Mouse (Mus musculus): ENCODE results near the gene Rabl3.

The Rabl3 gene

DNA sequence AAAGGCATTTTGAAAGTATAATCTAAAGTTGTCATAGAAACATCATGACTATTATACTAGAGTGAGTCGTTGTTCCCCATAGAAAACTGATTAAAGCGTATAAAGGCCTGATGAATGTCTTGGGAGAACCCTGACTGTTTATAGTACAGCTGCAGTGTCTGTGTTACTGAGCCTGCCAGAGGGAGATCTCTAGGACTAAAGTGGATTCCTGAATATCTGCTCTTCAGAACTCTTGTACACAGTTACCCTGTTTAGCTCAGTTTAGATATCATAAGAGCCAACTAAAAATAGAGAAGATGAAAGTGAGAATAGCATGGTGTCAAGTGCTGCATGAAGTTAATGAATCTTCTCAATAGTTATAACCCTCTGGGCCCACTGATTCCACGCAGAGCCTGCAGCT lies 10.6 kb downstream of the Rabl3 start:
- DNase-seq = no peak

- no peak for DNase-seq
Measured at GRCm38 (mm10) chr16:37550981-37551380, 11.3 kb downstream of the Rabl3 start.

GRCm38 (mm10) chr16:37552824-37553223 lies 13.1 kb downstream of the Rabl3 start:
- no peak for DNase-seq

DNA sequence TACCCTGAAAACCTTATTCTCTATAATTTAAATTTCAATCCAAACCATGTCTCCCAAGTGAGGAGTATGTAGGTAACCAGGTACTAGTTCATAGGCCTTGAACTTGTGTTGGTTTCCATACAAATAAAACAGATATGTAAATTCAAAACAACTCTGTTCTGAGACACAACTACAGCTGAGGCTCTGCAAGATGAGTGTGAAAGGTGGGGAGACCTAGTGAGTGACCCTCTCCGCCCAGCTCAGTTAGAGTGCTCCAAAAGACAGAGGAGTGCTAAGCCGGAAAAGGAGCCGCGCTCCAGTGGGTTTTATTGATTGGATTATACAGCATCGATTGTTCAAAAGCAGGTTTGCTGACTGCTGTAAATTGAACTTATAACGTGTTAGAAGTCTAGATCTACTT lies 22.7 kb downstream of the Rabl3 start:
- DNase-seq = no peak

DNA sequence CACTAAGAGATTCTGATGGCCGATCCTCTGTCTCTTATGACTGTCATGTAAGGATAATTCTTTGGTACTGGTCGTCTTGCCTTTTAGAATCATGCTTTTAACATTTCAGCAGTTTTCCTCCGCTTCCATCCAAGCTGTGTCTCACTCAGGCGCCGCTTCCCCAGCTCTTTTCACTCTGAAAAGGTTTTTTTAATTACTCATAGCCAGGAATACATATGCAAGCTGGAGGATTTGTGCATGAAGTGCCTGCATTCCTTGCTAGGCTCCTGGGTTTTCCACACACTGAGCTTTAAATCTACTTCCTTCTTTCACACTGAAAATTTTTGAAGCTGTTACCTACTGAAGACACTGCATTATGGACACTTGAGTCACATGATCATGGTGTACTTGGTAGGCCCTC lies 23.3 kb downstream of the Rabl3 start:
- no peak for DNase-seq

- DNase-seq = no peak
Measured at GRCm38 (mm10) chr16:37565117-37565516, 25.4 kb downstream of the Rabl3 start.

- DNase-seq = no peak
Measured at GRCm38 (mm10) chr16:37566107-37566506, 26.4 kb downstream of the Rabl3 start.

DNA sequence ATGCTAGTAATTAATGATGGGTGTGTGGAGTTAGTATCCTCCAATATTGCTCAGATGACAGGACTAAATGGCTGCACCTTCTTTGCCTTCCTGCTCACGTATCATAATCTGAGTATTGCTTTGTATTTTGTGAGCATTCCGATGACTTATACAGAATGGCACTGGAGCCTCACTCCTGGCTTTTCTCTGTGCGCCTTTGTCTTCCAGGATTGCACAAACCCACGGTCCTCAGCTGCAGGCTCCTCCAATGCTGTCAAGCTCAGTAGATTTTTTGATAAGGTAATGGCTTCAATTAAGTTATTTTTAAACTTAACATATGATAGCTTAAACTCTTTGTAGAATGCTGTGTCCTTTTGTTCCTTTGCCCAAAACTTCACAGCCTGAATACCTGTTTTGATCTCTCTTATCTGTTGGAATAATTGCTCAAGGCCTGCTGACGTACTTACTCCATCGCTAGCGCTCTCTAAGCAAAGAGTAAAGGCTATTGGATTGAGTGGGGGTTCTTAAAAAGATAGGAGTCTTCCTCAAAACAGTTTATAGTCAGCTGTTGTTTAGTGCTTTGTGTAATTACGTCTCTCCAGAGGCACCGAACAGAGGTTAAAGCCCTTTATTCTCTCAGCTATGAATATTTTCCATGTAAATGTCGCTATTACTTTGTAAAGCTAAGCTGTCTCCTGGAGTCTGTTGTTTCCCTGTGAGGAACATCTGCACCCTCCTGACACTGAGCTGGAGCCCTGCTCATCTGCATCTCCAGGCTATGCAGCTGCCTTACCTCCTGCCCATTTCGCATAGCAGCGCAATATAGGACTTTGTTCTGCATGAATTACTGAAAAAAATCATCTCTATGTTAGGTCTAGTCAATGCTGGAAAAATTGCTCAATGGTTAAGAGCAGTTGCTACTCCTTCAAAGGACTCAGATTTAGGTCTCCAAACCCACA lies 27.7 kb downstream of the Rabl3 start:
- no peak for DNase-seq

GRCm38 (mm10) chr16:37571554-37571953 lies 31.9 kb downstream of the Rabl3 start:
- no peak for DNase-seq

DNA sequence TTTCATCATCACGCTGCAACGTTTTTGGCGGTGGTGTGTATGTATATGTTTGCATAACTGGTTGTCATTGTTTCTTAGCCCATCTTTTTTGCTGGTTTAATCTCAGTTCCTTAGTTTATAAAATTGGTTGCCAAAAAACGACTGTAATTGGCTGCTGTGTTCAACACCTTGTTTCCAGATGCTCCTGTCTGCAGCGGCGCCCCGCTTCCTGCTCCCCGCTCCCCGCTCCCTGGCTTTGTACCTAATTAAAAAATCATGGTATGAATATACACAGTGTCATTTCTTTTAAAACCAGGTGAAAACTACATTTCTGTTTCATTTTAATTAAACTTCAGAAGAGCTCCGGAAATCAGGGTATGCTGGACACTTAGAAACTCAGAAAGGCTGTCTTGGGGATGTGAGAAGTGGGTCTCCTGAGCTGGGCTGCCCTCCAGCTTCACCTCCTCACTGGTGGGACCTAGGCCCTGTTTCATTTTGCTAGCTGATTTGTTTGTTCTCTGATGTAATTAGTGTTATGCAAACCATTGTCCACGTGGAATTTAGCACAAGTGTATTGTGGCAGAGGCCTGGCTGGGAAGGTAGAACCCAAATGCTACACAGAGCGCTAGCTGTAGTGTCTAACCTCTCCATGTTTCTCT lies 32.6 kb downstream of the Rabl3 start:
- DNase-seq = no peak

DNA sequence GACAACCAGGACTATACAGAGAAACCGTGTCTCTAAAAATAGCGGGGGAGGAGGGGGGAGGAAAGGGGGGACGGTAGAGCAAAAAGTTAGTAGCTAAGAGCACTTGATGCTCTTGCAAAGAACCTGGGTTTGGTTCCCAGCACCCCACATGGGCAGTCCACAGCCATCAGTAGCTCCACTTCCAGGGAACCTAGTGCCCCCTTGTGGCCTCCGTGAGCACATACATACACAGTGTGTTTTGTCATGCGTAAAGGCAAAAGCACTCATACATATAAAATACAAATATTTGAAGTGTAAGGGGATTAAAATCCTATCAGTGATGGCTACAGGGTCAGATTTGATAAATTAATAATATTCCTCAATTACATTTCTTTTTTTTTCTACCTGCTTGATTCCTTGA lies 33.4 kb downstream of the Rabl3 start:
- DNase-seq = no peak

DNA sequence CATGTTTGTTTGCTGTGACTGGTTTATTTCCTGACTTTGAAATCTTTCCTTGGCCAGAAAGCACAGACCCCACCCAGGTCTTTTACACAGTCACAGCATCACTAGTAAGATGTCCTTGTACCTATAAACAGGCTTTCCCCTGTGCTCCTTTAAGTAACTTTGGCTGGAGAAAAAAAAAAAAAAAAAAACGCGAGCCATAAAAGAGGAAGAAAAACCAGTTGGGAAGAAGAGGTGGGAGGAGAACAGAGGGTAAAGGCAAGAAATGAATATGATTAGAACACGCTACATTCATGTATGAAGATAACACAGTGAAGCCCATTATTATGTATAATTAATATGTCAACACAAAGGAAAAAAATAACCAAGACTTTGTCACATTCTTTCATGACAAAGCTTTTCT lies 35.6 kb downstream of the Rabl3 start:
- no peak for DNase-seq

DNA sequence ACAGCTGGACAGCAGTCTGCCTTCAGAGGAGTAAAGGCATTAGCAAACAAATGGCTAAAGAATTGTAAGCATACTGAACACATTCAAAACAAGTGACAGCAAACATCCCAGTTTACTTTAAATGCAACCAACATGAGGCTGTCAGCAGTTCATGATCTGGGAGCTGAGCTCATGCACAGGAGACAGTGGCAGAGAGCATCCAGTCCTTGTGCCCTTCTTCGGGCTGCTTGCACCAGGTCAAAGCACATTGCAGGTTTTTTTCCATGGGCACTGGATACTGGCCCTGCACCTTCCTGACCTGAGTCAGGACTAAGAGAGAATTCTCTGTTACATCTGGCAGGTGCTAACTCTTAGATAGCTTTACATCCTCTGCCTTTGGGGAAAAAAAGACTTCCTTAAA lies 39.9 kb downstream of the Rabl3 start:
- no peak for DNase-seq

GRCm38 (mm10) chr16:37579994-37580393 lies 40.3 kb downstream of the Rabl3 start, which contains the start of gene Hgd:
Gene Hgd (plus strand): TSS chr16:37580153.
- DNase-seq = no peak

GRCm38 (mm10) chr16:37580651-37581050 lies 41.0 kb downstream of the Rabl3 start:
- no peak for DNase-seq

DNA sequence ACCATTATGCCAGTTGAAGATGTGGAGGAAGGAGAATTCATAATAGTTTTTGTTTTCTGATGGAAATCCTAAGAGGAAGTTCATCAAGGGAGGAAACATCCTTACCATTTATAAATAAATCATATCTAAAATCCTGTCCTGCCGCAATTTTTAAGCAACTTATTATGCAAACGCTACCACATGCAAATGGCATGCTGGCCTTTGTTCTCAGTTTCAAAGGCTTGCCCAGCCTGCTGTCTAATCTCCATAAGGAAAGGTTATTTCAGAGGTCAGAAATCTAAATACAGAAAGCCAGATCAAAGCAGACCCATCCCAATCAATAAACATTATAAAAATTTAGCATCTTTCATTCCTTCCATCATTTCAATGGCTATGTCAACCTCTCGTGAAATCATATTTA lies 42.2 kb downstream of the Rabl3 start:
- DNase-seq = no peak

DNA sequence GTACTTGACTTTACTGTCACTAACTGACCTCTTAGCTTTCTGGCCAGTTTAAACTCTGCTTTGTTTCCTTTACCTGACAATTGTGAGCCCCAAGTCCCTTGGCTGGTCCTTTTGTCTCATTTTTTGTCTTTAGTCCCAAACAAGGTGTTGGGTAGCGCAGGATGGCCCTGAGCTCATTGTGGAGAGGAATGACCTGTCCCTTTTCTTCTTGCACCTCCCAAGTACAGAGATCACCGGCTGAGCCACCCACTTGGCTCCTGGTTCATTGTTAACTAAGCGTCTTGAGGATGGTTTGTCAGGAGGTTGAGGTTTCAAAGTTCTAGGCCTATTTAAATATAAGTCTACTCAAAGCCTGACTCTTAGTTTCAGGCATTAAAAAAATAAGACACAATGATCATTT lies 43.6 kb downstream of the Rabl3 start:
- no peak for DNase-seq

GRCm38 (mm10) chr16:37583801-37584200 lies 44.1 kb downstream of the Rabl3 start:
- DNase-seq = peak in 1 of 2 experiments; percentile 12

- DNase-seq = peak; percentile 66
Measured at GRCm38 (mm10) chr16:37584218-37585035, 44.7 kb downstream of the Rabl3 start.

- DNase-seq = peak in 1 of 2 experiments; percentile 25
Measured at GRCm38 (mm10) chr16:37585129-37585563, 45.5 kb downstream of the Rabl3 start.

DNA sequence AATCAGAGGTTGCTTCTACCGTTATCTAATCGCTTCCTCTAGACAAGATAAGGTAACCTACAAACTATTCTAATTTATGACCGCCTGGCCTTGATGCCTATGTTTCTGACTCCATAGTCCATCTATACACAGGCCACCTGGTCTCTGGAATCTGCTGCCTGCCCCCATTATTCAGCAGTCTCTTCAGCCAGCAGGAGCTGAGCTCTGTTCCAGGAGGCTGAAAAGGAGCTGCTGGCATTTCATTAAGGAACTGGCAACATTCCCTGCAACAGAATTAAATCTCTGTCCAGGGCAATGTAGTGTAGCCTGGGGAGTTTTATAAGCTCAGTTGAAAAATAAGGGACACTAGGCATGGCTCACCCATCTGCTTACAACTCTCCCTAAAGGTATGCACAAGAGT lies 51.2 kb downstream of the Rabl3 start:
- peak; percentile 83 to 85 for DNase-seq

- DNase-seq = peak in 1 of 2 experiments; percentile 30
Measured at GRCm38 (mm10) chr16:37591551-37591950, 51.9 kb downstream of the Rabl3 start.

- no peak for DNase-seq
Measured at GRCm38 (mm10) chr16:37597412-37597811, 57.7 kb downstream of the Rabl3 start.

All from cerebellum, postnatal 25 days (tissue).